Comparison of ENCODE assay signal across 7 mouse cellular contexts in genomic region chr2:168590168-168590551, GRCm38 (mm10). TPM values are rescaled to one million over a fixed set of nuclear protein-coding genes. Genes with fewer than 3 reads are reported as not detected.
A peak's percentile ranks its signal among the peaks of the same experiment; 100 is the strongest.
DNase-seq lines count a peak whose midpoint lies in the region; ATAC-seq and TF ChIP-seq lines count a peak whose summit lies in the region.

No protein-coding gene starts in this region.

- TF ChIP-seq POLR2A in cortical plate, adult 2 months (IDR thresholded peaks at IDR 0.05; ENCODE audit: extremely low read depth, insufficient read depth, low read length): no peak

- peak; percentile 45 for ATAC-seq in heart, postnatal 0 days (ENCODE audit: insufficient read depth, low read depth)
- ATAC-seq in megakaryocyte, adult 5-6 weeks (ENCODE audit: poor library complexity, severe bottlenecking): peak; percentile 81

- no peaks in the 10 kb centered on the region for H3K27me3 ChIP-seq in heart, postnatal 0 days (ENCODE audit: control insufficient read depth, insufficient read depth, low read length)
- H3K27me3 ChIP-seq in splenic B cell, adult 2 months (ENCODE audit: control insufficient read depth, insufficient read depth, low read length, poor library complexity, severe bottlenecking): no peaks in the 10 kb centered on the region

- WGBS in heart, postnatal 0 days: 2% methylated on average over 36 of the region's 38 CpGs

- H3K4me3 ChIP-seq in cortical plate, adult 2 months (ENCODE audit: insufficient read depth, low read length): 0 out of 2 replicates have a peak overlapping the region, but pooled peaks have one; percentile 1
- peak overlapping the region; percentile 54 for H3K4me3 ChIP-seq in heart, postnatal 0 days (ENCODE audit: low read depth, low read length)

- H3K4me1 ChIP-seq in cortical plate, adult 2 months (ENCODE audit: control insufficient read depth, insufficient read depth, low read length): no peaks in the 10 kb centered on the region; the same call in 1 of the 2 replicates
- H3K4me1 ChIP-seq in heart, postnatal 0 days (ENCODE audit: control insufficient read depth, insufficient read depth): peaks cover 29% of the 10 kb centered on the region

- H3K36me3 ChIP-seq in heart, postnatal 0 days (replicated peaks; ENCODE audit: control insufficient read depth, insufficient read depth, low read length): no peaks in the 10 kb centered on the region
- no peaks in the 10 kb centered on the region for H3K36me3 ChIP-seq in splenic B cell, adult 2 months (ENCODE audit: control insufficient read depth, insufficient read depth, low read length, poor library complexity, severe bottlenecking)

- H3K9me3 ChIP-seq in heart, postnatal 0 days (replicated peaks; ENCODE audit: control insufficient read depth, low read length): no peaks in the 10 kb centered on the region

- peak overlapping the region; percentile 63 for H3K4me2 ChIP-seq in heart, postnatal 0 days (ENCODE audit: low read depth, low read length)

- DNase-seq in Muller cell, postnatal 12 days (ENCODE audit: inconsistent ontology term): peak; percentile 64
- DNase-seq in heart, postnatal 0 days (ENCODE audit: low spot score): no peak
- peak; percentile 75 to 91 for DNase-seq in kidney, postnatal 36 days
- DNase-seq in splenic B cell, adult 2 months (ENCODE audit: low read depth, low spot score): peak; percentile 80
- DNase-seq in cerebellum, postnatal 36 days: no peak

- TF ChIP-seq CTCF in cortical plate, adult 2 months (IDR thresholded peaks at IDR 0.05; ENCODE audit: extremely low read depth, insufficient read depth, low read length): no peak
- no peak for TF ChIP-seq CTCF in heart, postnatal 0 days (IDR thresholded peaks at IDR 0.05; ENCODE audit: low read depth)

- H3K27ac ChIP-seq in cortical plate, adult 2 months (ENCODE audit: insufficient read depth, low read length): no peak overlapping the region
- H3K27ac ChIP-seq in heart, postnatal 0 days (ENCODE audit: low read depth): peak overlapping the region; percentile 94

- no peak for TF ChIP-seq EP300 in heart, postnatal 0 days (IDR thresholded peaks at IDR 0.05; ENCODE audit: low read depth)

- peak overlapping the region; percentile 58 for H3K9ac ChIP-seq in heart, postnatal 0 days (replicated peaks; ENCODE audit: low read depth, low read length)

RNA-seq across cellular contexts. Expression of gene Nfatc2, which starts 11.3 kb away (rescaled TPM):
- 6.6 and 8.0 TPM in 2 replicates for polyA plus RNA-seq in cortical plate, adult 2 months (2012; rRNA removed)
- total RNA-seq in heart, postnatal 0 days (2014; rRNA removed; ENCODE audit: low replicate concordance): 7.4 and 10.1 TPM in 2 replicates
- polyA plus RNA-seq in heart, postnatal 0 days (2015; fragmentation: Nextera tagmentation; extraction: Ambion mirVana): 7.3 and 8.2 TPM in 2 replicates
- 12.9 and 14.1 TPM in 2 replicates for total RNA-seq in megakaryocyte, adult 5-6 weeks (2015)
- 3.2 and 6.4 TPM in 2 replicates for total RNA-seq in megakaryocyte, adult 5-6 weeks (2017)

Comparison
In these comparisons a context has a peak if more than half of its experiments do, and no peak if none do; other contexts are left out.
1. DNase-seq: peak in Muller cell, postnatal 12 days (single experiment), kidney, postnatal 36 days (2 of 2) and splenic B cell, adult 2 months (single experiment); none in heart, postnatal 0 days (single experiment) and cerebellum, postnatal 36 days (0 of 2).